Mouse (Mus musculus): ENCODE measurements around the gene Cabp2. TPM values are rescaled to one million over a fixed set of nuclear protein-coding genes. Genes with fewer than 3 reads are reported as not detected.
"Not testable (repeated sequence)": the region's sequence is repeated elsewhere in the genome, so short reads cannot be mapped to it uniquely, and the experiment has no call there.

Cabp2 gene
- polyA plus RNA-seq, 1 experiment from 2014 or later, result not detected

DNA sequence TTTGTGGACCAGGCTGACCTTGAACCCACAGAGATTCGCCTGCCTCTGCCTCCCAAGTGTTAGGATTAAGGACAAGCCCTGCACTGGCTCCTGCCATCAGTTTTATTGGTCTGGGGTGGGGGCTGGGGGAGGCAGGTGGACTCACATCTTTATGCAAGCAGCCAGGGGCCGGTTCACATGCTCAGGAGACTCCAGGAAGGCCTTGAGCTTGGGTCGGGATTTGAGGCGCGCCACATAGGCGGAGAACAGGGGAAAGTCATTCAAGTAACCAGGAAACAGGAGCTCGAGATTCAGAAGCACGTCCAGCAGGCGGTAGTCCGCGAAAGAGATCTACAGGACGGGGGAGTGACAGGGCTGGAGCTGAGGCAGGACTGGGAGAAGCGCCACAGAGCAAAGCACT lies 24.0 kb upstream of the Cabp2 start:
- no peak for ATAC-seq (ENCODE audit: low FRiP score, low read depth)
- Histone ChIP-seq H3K9me3 (no peaks in the 10 kb centered on the region), H3K4me2 (replicated peaks) (no peak overlapping the region), H3K36me3 (no peaks in the 10 kb centered on the region), H3K4me3 (no peak overlapping the region), H3K9ac (no peak overlapping the region), H3K27ac (no peak overlapping the region), H3K27me3 (replicated peaks) (no peaks in the 10 kb centered on the region), H3K4me1 (no peaks in the 10 kb centered on the region)
- WGBS, result 84% methylated on average over 13 of the region's 13 CpGs

DNA sequence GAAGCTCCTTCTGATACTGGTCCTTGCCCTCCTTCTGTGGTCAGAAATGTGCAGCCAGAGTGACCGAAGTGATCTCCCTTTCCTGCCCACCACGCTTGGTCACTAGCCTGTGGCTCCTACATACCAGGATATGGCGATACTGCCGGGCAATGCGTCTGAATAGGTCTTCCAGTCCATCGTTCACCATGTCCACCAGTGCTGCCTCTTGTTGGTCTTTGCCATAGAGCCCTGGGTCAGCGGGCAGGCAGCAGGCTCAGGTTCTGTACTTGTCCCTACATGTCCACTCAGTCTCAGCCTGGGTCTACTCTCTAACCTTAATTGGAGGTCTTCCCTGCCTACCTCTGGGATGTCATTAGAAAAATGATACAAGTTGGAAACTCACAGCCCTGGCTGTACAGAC lies 23.4 kb upstream of the Cabp2 start:
- Histone ChIP-seq H3K4me3 (no peak overlapping the region), H3K4me2 (replicated peaks) (no peak overlapping the region), H3K9ac (no peak overlapping the region), H3K4me1 (no peaks in the 10 kb centered on the region), H3K27me3 (replicated peaks) (no peaks in the 10 kb centered on the region), H3K27ac (no peak overlapping the region), H3K9me3 (no peaks in the 10 kb centered on the region), H3K36me3 (no peaks in the 10 kb centered on the region)
- no peak for ATAC-seq (ENCODE audit: low FRiP score, low read depth)
- 91% methylated on average over 7 of the region's 7 CpGs for WGBS

DNA sequence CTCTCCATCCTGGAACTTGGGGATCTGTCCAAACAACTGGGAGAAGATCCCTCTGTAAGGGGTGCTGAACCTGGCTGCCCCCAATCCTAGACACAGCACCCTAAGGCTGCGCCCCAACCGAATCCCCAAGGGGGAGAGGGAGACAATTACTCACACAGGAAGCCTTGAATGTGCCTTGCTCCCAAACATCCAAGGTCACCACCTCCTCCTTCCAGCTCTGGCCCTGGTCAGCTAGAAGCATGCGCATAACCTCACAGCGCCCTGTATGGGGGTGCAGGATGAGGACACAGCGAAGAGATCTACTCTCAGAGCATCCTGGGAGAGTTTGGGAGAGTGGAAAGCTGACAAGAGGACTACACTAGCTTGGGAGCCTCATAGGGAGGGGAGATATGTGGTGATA lies 22.8 kb upstream of the Cabp2 start:
- no peak overlapping the region for H3K9ac ChIP-seq
- H3K9me3 ChIP-seq, result no peaks in the 10 kb centered on the region

DNA sequence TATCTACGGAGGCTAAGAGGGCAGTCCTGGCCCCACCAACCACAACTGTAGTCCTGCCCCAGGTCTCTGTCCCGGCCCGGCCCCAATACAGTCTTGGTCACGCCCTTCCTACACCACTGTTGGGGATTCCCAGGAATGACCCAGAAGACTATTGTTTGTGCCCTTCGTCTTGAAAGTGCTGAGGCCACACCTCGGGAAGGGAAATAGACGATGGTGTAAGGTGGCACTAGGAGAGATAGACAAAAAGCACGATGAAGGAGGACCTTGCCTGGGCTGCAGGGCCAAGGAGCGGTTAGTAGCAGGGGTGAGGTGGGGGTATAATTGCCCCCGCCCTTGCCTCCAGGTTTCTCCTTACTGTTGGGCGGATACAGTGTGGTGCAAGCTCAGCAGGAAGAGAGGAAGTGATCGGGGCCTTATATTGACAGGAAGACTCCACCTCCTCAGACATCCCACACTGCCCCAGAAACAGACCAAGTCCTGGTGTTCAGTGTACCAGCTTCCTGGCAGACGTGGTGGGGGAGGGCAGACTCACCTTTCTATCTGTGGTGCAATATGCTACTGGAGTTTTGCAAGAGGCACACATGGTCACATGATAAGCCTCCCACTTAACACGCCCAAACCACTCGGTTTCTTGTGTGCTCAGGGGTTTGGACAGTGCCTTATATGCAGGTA lies 22.2 kb upstream of the Cabp2 start, which contains the start of gene Gstp3:
Gene Gstp3, minus strand, starts transcription at position 501 of the 672 bp plus-strand sequence.
- Histone ChIP-seq H3K9ac (no peak within 1 kb of the TSS), H3K36me3 (no peaks in the 10 kb centered on the region), H3K9me3 (no peaks in the 10 kb centered on the region), H3K4me2 (replicated peaks) (no peak within 1 kb of the TSS), H3K27me3 (replicated peaks) (no peaks in the 10 kb centered on the region), H3K4me3 (no peak within 1 kb of the TSS), H3K27ac (no peak within 1 kb of the TSS), H3K4me1 (no peaks in the 10 kb centered on the region)
- no peak for ATAC-seq (ENCODE audit: low FRiP score, low read depth)
- WGBS, result 84% methylated on average over 15 of the region's 15 CpGs

More for the DNA sequence above, 22.8 kb upstream of the Cabp2 start:
- Histone ChIP-seq H3K4me3 (no peak overlapping the region), H3K4me2 (replicated peaks) (no peak overlapping the region), H3K4me1 (no peaks in the 10 kb centered on the region), H3K27me3 (replicated peaks) (no peaks in the 10 kb centered on the region), H3K27ac (no peak overlapping the region), H3K36me3 (no peaks in the 10 kb centered on the region)
- 95% methylated on average over 5 of the region's 5 CpGs for WGBS
- ATAC-seq (ENCODE audit: low FRiP score, low read depth), result no peak

DNA sequence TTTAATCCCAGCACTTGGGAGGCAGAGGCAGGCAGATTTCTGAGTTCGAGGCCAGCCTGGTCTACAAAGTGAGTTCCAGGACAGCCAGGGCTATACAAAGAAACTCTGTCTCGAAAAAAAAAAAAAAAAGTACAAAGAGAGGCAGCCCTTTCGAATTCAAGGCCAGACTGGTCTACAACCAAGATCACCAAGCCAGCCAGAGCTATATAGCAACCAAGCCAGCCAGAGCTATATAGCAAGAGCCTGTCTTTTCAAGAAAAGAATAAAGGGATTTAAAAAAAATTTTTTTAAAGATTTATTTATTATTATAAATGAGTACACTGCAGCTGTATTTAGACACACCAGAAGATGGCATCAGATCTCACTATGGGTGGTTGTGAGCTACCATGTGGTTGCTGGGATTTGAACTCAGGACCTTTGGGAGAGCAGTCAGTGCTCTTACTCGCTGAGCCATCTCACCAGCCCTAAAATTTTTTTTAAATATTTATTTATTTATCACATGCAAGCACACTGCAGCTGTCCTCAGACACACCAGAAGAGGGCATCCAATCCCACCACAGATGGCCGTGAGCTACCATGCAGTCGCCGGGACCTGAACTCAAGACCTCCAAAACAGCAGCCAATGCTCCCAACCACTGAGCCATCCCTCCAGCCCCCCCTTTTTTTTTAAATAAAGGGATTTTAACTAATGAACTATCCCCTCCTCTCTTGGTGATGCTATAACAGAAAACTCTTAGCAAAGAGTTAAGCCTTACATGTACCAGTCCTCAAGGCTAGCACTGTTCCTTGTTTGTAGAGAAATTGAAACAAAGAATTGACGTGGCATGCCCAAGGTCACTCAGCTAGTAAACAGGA lies 21.1 kb upstream of the Cabp2 start:
- not testable (repeated sequence) for H3K9ac ChIP-seq; H3K27ac ChIP-seq; H3K9me3 ChIP-seq; H3K4me2 ChIP-seq (replicated peaks); H3K4me1 ChIP-seq; H3K4me3 ChIP-seq; H3K27me3 ChIP-seq (replicated peaks); H3K36me3 ChIP-seq; ATAC-seq (ENCODE audit: low FRiP score, low read depth)
- 85% methylated on average over 8 of the region's 8 CpGs for WGBS

DNA sequence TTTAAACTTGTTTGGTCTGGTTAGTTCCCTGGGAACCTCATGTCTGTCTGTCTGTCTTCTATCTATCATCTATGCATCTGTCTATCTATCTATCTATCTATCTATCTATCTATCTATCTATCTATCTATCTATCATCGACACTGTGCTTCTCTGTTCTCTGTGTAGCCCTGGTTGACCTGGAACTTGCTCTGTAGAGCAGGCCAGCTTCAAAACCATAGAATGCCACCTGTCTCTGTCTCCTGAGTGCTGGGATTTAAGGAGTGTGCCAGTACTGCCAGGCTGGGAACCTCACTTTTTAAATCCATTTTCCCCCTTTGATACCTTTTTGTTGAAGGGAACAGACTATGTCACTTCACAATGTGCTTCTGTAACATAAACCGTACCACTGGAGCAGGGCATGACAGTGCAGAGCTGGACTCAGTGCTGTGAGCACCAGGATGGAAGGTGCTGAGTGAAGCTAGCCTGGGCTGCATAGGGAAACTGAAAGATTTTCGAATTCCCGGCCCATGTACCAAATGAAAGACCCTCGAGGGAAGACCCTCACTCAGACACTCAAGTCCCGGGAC lies 20.4 kb upstream of the Cabp2 start:
- no peaks in the 10 kb centered on the region for H3K36me3 ChIP-seq
- no peak for ATAC-seq (ENCODE audit: low FRiP score, low read depth)
- WGBS, result 90% methylated on average over 6 of the region's 6 CpGs
- H3K9me3 ChIP-seq, result no peaks in the 10 kb centered on the region
- H3K4me1 ChIP-seq, result no peaks in the 10 kb centered on the region
- no peak overlapping the region for H3K4me3 ChIP-seq
- no peak overlapping the region for H3K4me2 ChIP-seq (replicated peaks)
- no peak overlapping the region for H3K27ac ChIP-seq
- no peak overlapping the region for H3K9ac ChIP-seq
- no peaks in the 10 kb centered on the region for H3K27me3 ChIP-seq (replicated peaks)

DNA sequence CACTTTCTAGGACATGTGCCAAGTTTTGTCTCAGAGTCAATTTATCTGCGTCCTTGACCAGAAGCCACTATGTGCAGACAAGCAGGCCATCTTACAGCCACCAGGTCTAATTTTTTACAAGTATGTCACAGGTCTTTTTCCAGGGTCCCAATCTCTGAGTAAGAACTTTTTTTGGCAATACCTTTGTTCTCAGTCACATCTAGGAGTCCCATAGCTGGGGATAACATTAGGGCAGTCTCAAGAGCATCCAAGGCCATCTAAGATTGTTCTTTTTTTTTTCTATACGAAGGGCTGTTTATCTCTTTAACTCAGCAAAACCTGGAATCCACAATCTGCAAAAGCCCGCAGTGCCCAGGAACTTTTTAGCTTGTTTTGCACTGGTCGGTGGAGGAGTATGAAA lies 18.0 kb upstream of the Cabp2 start:
- not testable (repeated sequence) for H3K9me3 ChIP-seq; ATAC-seq (ENCODE audit: low FRiP score, low read depth); H3K9ac ChIP-seq; H3K36me3 ChIP-seq; H3K4me1 ChIP-seq; H3K27me3 ChIP-seq (replicated peaks); H3K4me3 ChIP-seq; H3K4me2 ChIP-seq (replicated peaks); H3K27ac ChIP-seq
- WGBS, result 84% methylated on average over 4 of the region's 4 CpGs

DNA sequence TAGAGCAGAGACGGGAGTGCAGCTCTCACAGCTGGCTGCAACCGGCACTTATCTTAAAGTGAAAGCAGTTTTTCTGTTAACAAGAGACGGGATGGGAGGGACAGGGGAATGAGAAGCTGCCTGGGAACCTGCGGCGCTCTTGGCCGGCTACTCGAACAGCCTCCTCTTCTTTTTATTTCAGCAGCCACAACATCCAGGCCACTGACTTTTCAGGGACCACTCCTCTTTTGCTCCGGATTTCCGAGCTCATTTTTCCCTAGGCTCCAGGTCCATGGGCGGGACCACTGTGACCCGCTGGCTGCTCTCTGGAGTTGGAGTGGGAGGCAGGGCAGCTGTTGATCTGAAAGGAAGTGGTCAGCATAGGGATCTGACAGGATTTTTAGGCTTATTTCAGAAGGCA lies 16.9 kb upstream of the Cabp2 start:
- H3K36me3 ChIP-seq; H3K9me3 ChIP-seq; H3K4me2 ChIP-seq (replicated peaks); ATAC-seq (ENCODE audit: low FRiP score, low read depth); H3K27ac ChIP-seq; H3K4me3 ChIP-seq; H3K9ac ChIP-seq; H3K4me1 ChIP-seq; H3K27me3 ChIP-seq (replicated peaks): not testable (repeated sequence)
- 61% methylated on average over 7 of the region's 11 CpGs for WGBS

DNA sequence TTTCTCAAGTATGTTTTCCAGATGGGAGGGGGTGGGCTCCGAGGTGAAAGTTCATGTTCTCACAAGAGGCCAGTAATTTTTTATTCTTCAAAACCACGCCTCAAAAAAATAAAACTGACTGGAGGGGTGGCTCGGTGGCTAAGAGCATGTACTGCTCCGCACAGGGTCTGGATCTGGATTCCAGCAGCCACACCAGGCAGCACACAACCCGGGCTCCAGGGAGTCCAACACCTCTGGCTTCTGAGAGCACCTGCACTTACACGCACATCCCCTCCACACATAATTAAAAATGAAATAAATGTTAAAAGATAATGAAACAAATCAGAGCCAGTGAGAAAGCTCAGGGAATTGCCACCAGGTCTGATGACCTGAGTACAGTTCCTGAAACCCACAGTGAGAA lies 15.1 kb upstream of the Cabp2 start:
- H3K27ac ChIP-seq, result no peak overlapping the region
- no peaks in the 10 kb centered on the region for H3K36me3 ChIP-seq
- WGBS, result 91% methylated on average over 6 of the region's 6 CpGs
- H3K27me3 ChIP-seq (replicated peaks), result no peaks in the 10 kb centered on the region
- no peaks in the 10 kb centered on the region for H3K4me1 ChIP-seq
- ATAC-seq (ENCODE audit: low FRiP score, low read depth), result no peak
- H3K4me2 ChIP-seq (replicated peaks), result no peak overlapping the region
- no peaks in the 10 kb centered on the region for H3K9me3 ChIP-seq
- H3K4me3 ChIP-seq, result no peak overlapping the region
- no peak overlapping the region for H3K9ac ChIP-seq

DNA sequence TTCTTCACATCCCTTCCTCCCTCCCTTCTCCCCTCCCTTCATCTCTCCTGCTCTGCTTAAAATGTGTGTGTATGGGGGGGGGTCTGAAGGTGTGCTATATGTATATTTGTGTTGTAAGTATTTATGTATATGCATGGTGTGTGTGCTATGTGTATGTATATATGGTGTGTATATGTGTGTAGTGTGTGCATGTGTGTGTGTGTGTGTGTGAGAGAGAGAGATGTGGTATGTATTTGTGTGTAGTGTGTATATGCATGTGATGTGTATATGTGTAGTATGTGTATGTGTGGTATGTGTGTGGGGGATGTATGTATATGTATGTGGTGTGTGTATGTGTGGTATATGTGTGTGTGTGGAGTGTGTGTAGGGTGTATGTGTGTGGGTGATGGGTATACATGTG lies 14.5 kb upstream of the Cabp2 start:
- no peak overlapping the region for H3K9ac ChIP-seq
- H3K36me3 ChIP-seq, result no peaks in the 10 kb centered on the region
- H3K27ac ChIP-seq, result no peak overlapping the region
- no peak for ATAC-seq (ENCODE audit: low FRiP score, low read depth)
- H3K4me2 ChIP-seq (replicated peaks), result no peak overlapping the region
- no peaks in the 10 kb centered on the region for H3K27me3 ChIP-seq (replicated peaks)
- no peaks in the 10 kb centered on the region for H3K9me3 ChIP-seq
- no peaks in the 10 kb centered on the region for H3K4me1 ChIP-seq
- H3K4me3 ChIP-seq, result no peak overlapping the region

DNA sequence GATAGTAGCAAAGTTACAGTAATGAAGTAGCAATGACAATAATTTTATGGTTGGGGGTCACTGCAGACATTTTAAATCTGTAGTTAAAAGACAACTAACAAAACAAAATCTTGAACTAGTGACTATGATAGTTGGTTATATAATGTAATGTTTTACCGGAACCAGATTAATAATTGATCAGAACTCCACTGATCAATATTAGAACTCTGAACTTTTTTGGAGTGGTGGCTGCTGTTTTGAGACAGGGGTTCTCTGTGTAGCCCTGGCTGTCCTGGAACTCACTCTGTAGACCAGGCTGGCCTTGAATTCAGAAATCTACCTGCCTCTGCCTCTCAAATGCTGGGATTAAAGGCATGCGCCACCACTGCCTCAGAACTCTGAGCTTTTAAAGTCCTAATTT lies 13.1 kb upstream of the Cabp2 start:
- not testable (repeated sequence) for H3K9ac ChIP-seq; H3K27me3 ChIP-seq (replicated peaks); H3K4me1 ChIP-seq; H3K4me2 ChIP-seq (replicated peaks); H3K27ac ChIP-seq; ATAC-seq (ENCODE audit: low FRiP score, low read depth); H3K36me3 ChIP-seq; H3K4me3 ChIP-seq; H3K9me3 ChIP-seq
- 93% methylated on average over 2 of the region's 2 CpGs for WGBS

DNA sequence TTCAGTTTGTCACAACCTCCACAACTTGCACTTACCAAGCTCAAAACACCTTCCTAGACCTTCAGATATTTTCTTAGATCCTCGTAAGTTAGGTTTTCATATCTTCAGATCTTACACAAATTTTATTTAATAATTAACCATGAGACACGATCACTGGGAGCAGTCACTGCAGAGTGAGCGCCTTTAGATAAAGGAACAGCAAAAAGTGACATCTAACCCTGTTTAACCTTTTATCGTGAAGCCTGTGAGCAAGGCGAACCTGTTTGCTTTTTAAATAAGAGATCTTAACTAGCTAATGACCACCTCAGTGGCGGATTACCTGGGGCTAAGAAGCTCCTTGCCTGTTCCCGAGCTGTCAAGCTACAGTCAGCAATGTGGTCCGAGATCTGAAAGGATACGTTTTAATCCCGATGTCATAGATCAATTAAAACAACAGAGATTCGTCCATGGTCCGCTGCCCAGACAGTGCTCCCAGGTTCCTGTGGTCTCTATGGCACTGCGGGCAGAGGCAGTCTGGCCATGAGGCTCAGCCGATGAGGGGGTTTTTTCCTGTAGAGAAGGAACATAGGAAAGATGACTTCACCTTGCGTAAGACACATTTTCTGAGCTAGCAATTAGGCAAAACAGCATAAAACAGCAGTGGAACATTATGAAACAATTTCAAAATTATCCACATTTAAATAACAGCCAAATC lies 12.5 kb upstream of the Cabp2 start:
- no peak overlapping the region for H3K4me2 ChIP-seq (replicated peaks)
- no peak for ATAC-seq (ENCODE audit: low FRiP score, low read depth)
- no peak overlapping the region for H3K9ac ChIP-seq
- H3K36me3 ChIP-seq, result no peaks in the 10 kb centered on the region
- no peaks in the 10 kb centered on the region for H3K27me3 ChIP-seq (replicated peaks)
- 80% methylated on average over 15 of the region's 15 CpGs for WGBS
- no peaks in the 10 kb centered on the region for H3K4me1 ChIP-seq
- H3K27ac ChIP-seq, result no peak overlapping the region
- no peak overlapping the region for H3K4me3 ChIP-seq
- H3K9me3 ChIP-seq, result no peaks in the 10 kb centered on the region

All from neural tube, embryonic 12.5 days (tissue).